Mouse (Mus musculus): ENCODE measurements around the gene Lcat.
A peak's percentile ranks its signal among the peaks of the same experiment; 100 is the strongest.
"Not testable (repeated sequence)": the region's sequence is repeated elsewhere in the genome, so short reads cannot be mapped to it uniquely, and the experiment has no call there.

Gene Lcat

GRCm38 (mm10) chr8:105943321-105943739 is at the start of gene Lcat:
Lcat (minus strand) TSS chr8:105943382.
- no peak for DNase-seq

DNA sequence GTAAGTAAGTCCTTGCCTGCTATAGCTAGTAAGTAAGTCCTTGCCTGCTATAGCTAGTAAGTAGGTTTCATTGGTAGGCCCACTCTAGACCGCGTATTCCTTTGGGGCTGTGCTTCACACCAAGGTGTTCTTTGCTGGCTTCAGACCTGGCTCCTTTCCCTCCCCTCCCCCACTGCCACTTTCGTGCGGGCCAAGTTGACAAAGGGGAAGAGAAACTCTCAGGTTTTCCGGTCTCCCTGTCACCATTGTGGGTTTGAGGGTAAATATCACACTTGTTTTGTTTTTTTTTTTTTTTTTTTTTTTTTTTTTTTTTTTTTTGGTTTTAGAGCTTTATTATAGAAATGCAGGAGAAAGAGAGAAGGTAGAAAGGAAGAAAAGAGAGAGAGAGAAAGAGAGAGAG is 49.3 kb upstream of the Lcat start:
- DNase-seq: no peak

- DNase-seq: no peak
Measured at GRCm38 (mm10) chr8:105991546-105991945, 48.4 kb upstream of the Lcat start.

DNA sequence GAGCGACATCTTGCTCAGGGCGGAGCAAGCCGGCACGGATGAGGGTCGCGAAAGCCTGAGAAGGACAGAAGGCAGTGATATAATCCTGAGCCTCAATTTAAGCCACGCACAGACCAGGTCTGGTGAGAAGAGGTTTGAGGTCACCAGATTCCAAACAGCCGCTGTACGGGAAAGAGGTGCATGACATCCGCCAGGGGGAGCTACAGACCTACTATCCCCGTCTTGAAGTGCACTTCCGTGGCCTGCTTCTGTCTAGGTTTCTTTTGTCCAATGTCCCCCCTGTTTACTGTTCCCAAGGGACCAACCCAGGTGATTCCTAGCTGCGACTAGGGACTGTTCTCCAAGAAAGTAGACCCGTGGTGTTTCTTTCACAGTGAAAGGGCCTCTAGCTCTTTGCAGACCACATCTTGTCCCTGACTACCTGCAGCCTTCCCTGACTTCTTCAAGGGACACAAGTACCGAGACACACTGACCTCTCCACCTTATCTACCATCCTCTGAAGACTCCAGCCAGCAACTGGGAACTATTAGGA is 47.7 kb upstream of the Lcat start, which contains the start of gene Dus2:
Gene Dus2, plus strand, starts transcription at position 482 of the 532 bp plus-strand sequence.
- DNase-seq: peak; percentile 86

GRCm38 (mm10) chr8:105988546-105988945 is 45.4 kb upstream of the Lcat start:
- DNase-seq: no peak

DNA sequence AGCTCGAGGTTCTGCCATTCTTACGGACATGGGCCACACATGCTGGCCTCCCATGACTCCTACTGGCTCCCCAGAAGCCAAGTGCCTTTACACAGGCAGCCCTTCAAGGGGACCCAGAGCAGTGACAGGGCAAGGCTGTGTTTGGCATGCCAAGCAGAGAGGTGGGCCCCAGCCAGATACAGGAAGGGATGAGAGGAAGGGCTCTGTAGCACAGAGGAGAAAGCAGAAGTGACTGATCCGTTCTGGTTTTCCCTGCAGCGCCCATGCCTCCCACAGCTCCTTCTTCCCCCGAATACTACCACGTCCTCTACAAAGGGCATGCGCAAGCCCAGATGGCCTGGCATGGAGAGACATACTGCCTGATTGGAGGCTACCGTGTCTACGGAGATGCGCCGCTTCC is 40.2 kb upstream of the Lcat start:
- DNase-seq: not testable (repeated sequence)

- no peak for DNase-seq
Measured at GRCm38 (mm10) chr8:105981146-105981545, 38.0 kb upstream of the Lcat start.

DNA sequence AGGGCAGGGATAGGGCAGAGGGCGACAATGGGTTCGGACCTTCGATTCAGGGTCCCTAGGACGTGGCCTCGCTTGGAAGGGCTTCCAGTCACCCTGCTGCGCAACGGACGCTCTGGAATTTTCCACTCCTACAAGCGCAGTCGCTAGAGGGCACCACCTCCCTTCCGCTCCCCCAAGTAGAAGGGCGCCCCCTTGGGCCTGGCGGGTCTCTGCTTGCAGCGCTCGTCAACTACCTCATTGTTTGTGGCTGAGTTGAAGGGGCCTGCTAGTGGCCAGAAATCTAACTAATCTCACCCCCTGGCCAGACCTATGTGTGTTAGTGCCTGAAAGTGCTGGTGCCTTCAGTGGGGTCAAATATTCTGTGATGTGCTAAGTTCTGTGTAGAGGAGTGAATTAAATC is 36.1 kb upstream of the Lcat start, which contains the start of gene Dpep3:
Gene Dpep3, minus strand, starts transcription at position 105 of the 400 bp plus-strand sequence.
- no peak for DNase-seq

- DNase-seq: no peak
Measured at GRCm38 (mm10) chr8:105975363-105975762, 32.2 kb upstream of the Lcat start.

DNA sequence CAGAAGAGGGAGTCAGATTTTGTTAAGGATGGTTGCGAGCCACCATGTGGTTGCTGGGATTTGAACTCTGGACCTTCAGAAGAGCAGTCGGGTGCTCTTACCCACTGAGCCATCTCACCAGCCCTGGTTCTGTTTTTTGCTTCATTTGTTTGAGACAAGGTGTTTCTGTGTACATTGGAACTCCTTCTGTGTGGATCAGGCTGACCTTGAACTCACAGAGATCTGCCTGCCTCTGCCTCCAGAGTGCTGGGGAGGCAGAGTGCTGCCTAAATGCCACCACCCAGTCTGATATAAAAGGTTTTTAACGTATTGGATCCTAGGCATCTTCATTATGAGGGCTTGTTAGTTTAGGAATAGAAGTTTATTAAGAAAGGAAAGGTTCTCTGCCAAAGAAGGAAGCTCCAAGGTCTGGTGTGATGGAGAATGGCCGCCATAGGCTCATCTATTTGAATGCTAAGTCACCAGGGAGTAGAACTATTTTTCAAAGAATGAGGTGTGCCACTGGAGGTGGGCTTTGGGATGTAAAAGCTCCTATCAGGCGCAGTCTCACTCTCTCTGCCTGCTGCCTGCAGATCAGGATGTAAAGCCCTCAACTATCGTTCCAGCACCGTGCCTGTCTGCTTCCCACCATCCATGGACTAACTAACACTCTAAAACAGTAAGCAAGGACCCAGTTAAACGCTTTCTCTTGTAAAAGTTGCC is 28.0 kb upstream of the Lcat start:
- DNase-seq: no peak

DNA sequence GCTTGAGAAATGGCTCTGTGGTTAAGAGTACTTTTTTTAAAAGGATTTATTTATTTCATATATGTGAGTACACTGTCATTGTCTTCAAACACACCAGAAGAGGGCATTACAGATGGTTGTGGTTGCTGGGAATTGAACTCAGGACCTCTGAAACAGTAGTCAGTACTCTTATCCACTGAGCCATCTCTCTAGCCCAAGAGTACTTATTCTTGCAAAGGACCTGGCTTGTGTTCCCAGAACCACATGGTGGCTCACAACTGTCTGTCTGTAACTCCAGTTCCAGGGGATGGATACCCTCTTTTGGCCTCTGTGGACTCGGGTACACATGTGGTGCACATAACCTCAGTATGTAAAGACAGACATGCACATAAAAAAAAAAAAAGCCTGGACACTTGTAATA is 26.2 kb upstream of the Lcat start:
- DNase-seq: no peak

DNA sequence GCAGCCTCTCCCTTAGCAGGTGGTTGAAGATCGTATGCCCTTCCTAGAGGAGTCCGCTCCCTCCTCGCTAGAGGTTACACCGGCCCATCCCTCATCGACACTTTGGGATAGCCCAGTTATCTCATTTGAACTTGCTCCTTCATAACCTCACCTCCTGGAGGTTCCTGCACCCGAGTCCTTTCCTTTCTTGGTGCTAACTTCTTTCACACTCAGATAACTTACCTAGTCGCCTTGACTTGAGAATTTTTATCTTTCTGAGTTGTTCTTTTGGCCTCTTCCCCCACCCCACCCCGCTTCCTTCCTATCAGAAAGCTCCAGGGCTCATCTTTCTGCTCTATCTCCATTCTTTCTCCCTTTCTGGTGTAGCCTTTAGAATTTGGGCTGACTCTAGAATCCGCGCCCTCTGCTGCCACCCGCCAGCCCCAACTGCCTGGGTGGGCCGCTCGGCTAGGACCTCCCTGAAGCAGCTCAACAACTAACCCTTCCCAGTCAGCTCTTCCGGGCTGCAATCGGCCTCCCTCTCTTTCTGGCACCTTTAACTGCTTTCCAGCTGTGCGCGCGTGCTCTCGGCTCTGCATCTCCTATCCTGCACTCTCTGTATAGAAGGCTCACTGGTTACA is 23.6 kb upstream of the Lcat start:
- no peak for DNase-seq

DNA sequence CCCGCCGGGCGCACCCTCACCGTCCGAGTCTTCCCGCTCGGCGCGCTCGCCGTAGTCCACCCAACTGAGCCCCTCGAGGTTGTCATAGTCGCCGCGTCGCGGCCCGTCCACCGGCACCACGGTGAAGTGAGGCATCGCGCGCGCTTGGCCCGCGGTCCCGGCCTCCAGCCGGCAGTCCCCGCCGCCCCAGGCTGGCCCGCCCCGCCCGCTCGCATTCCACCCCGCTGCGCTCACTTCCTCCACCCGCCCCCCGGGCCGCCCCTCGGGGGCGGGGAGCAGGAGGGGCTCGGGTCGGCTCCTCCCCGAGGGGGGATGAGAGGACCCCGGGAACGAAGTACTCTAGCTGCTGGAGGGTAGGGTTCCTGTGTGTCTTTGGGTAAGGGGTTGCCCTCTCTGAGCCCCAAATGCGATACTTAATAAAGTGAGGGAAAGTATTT is 22.7 kb upstream of the Lcat start, which contains the start of gene Slc12a4:
Gene Slc12a4, minus strand, starts transcription at position 193 of the 437 bp plus-strand sequence.
- DNase-seq: peak; percentile 46

- peak; percentile 33 for DNase-seq
Measured at GRCm38 (mm10) chr8:105965266-105965904, 22.2 kb upstream of the Lcat start.

DNA sequence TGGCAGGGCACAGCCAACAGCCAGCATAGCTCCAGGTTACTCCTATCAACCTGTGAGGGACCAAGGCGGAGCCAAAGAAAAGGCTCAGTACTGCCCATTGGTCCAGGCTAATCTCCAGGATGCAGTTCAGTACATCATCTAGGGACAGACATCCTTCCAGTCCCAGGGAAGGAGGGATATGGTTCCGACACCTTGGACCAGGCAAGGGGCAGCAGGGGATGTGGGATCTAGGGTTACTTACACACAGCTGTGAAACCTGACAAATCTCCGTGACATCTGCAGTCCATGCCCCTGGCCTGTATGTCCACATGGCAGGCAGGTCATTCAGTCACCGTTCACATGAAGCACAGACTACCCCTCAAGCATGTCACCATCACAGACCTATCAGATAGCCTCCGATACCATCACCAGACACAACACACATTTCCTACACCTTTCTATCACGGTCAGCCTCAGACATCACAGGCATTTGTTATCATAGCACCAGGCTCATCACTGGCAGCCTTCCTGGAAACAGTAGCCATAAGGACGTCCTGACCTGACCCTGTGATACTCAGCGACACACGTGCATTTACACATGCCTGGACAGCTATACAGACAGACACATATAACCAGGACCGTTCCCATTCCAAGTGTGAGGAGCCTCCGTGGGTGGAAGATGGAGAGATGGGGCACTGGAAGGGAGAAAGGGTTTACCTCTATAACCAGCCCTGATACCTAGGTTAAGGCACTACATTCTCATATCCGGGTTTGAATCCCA is 21.5 kb upstream of the Lcat start:
- DNase-seq: no peak

DNA sequence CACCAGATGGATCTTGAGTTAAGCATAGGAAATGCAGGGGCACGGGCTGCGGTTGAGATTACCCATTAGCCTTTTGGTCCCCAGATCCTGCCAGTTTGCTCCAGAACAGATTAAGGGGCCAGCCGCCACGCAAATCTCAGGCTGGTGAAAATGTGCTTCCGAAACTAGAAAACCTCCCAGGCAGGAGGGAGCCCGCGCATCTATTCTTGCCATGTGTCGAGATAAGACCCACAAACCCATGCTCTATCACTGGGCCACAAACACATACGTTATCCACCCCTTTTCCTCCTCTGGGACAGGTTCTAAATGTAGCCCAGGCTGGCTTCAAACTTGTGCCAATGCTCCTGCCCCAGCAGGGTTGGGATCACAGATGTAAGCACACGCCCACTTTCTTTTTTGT is 18.4 kb upstream of the Lcat start:
- no peak for DNase-seq

GRCm38 (mm10) chr8:105961101-105961500 is 17.9 kb upstream of the Lcat start:
- no peak for DNase-seq

DNA sequence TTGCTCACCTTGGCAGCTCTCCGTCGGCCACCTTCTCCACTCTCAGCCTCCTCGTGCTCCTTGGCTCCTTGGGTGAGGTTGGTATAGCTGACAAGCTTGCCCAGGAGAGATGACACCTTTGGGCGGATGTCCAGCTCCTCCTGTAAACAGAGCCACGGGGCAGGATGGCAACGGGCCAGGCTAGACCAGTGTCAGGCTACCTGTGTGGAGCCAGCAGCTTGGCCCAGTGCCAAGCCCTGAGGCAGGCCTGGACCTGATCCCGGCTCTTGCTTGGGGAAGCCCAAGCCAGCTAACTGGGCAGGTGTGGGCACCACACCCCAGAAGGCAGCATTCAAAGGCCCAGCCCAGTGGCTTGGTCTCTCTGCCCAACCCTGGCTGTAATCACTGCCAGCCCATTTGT is 16.2 kb upstream of the Lcat start:
- DNase-seq: no peak

- DNase-seq: no peak
Measured at GRCm38 (mm10) chr8:105957813-105958212, 14.6 kb upstream of the Lcat start.

- no peak for DNase-seq
Measured at GRCm38 (mm10) chr8:105956556-105956955, 13.4 kb upstream of the Lcat start.

DNA sequence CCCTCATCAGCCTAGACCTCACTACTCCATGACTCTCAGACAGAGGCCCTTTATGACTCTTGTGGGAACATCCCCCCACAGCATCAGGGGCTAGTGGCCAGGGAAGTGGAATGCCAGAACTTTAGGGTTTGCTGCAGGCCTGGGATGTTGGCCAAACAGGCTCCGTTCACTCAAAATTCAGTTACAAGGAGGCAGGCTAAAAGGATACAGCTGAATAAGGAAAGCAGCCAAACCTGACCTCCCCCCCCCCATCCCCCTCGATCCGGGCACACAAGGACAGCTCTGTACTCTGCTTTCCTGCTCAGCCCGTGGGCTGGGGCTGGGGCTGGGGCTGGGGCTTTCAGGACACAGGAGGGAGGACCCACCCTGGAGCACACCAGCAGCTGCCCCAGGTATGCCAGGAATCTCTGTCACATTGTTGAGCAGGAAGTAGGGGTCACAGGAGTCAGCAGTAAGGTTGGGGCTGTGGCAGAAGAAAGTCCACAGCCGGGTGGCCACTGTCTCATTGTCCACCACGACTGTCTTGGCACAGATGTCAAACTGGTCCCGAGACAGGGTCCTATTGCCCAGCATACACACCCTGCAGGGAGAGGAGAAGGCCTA is 8.0 kb upstream of the Lcat start:
- no peak for DNase-seq

DNA sequence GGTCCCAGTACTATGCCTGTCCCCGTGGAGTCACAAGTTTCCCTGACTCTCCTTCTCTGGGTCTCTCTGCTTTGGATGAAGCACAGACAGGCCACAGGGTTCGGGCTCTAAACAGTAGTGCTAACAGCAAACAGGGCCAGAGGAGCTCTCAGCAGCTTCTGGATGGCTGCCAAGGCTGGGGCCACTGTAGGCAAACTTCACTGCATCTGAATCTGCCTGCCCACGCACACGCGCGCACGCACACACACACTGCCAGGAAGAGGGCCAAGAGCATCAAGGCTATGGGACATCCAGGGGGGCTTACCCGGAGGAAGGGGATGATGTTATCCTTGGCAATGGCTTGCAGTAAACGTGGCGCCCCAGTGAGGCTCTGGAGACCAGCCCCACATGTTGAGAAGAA is 6.2 kb upstream of the Lcat start:
- DNase-seq: peak; percentile 77
